Mouse (Mus musculus): ENCODE results near the gene Mlkl. TPM values are rescaled to one million over a fixed set of nuclear protein-coding genes. Genes with fewer than 3 reads are reported as not detected.
"Not testable (repeated sequence)": the region's sequence is repeated elsewhere in the genome, so short reads cannot be mapped to it uniquely, and the experiment has no call there.

Mlkl gene
- polyA plus RNA-seq, 1 experiment from 2014 or later: 0.18 TPM

- Histone ChIP-seq H3K4me2 (no peak overlapping the region), H3K9me3 (no peaks in the 10 kb centered on the region), H3K4me3 (no peak overlapping the region), H3K9ac (no peak overlapping the region), H3K27me3 (no peaks in the 10 kb centered on the region), H3K4me1 (replicated peaks) (no peaks in the 10 kb centered on the region), H3K27ac (replicated peaks) (no peak overlapping the region), H3K36me3 (peaks cover 89% of the 10 kb centered on the region)
- ATAC-seq (ENCODE audit: low read depth): no peak
- WGBS: 89% methylated on average over 3 of the region's 3 CpGs
Observed at GRCm38 (mm10) chr8:111282093-111282492, 55.9 kb downstream of the Mlkl start.

- Histone ChIP-seq H3K9me3 (0 out of 2 replicates have a peak, but pooled peaks cover 2% of the 10 kb centered on the region), H3K36me3 (peaks cover 13% of the 10 kb centered on the region), H3K4me3 (no peak overlapping the region), H3K9ac (no peak overlapping the region), H3K4me2 (no peak overlapping the region), H3K27me3 (no peaks in the 10 kb centered on the region), H3K4me1 (replicated peaks) (no peaks in the 10 kb centered on the region), H3K27ac (replicated peaks) (no peak overlapping the region)
- 65% methylated on average over 2 of the region's 2 CpGs for WGBS
- no peak for ATAC-seq (ENCODE audit: low read depth)
Observed at GRCm38 (mm10) chr8:111268277-111268676, 69.7 kb downstream of the Mlkl start.

GRCm38 (mm10) chr8:111266161-111266560 lies 71.8 kb downstream of the Mlkl start:
- not testable (repeated sequence) for H3K4me3 ChIP-seq; H3K9me3 ChIP-seq; H3K4me2 ChIP-seq; H3K27me3 ChIP-seq; H3K36me3 ChIP-seq; H3K4me1 ChIP-seq (replicated peaks); H3K9ac ChIP-seq; H3K27ac ChIP-seq (replicated peaks); ATAC-seq (ENCODE audit: low read depth)
- 74% methylated on average over 7 of the region's 7 CpGs for WGBS

- Histone ChIP-seq H3K4me3 (no peak overlapping the region), H3K27ac (replicated peaks) (no peak overlapping the region), H3K4me1 (replicated peaks) (no peaks in the 10 kb centered on the region), H3K36me3 (no peaks in the 10 kb centered on the region), H3K9me3 (0 out of 2 replicates have a peak, but pooled peaks cover 2% of the 10 kb centered on the region), H3K9ac (no peak overlapping the region), H3K27me3 (no peaks in the 10 kb centered on the region), H3K4me2 (no peak overlapping the region)
- WGBS: 81% methylated on average over 2 of the region's 2 CpGs
- no peak for ATAC-seq (ENCODE audit: low read depth)
Observed at GRCm38 (mm10) chr8:111264693-111265220, 73.2 kb downstream of the Mlkl start.

- Histone ChIP-seq H3K4me2 (no peak overlapping the region), H3K27ac (replicated peaks) (no peak overlapping the region), H3K27me3 (no peaks in the 10 kb centered on the region), H3K36me3 (no peaks in the 10 kb centered on the region), H3K9me3 (0 out of 2 replicates have a peak, but pooled peaks cover 2% of the 10 kb centered on the region), H3K9ac (no peak overlapping the region), H3K4me1 (replicated peaks) (peaks cover 9% of the 10 kb centered on the region), H3K4me3 (no peak overlapping the region)
- WGBS: 84% methylated on average over 4 of the region's 4 CpGs
- no peak for ATAC-seq (ENCODE audit: low read depth)
Observed at GRCm38 (mm10) chr8:111261981-111262381, 76.0 kb downstream of the Mlkl start.

Other genes starting within 250 kb of the Mlkl start
- gene Clec18a, start 245.8 kb downstream of the Mlkl start, polyA plus RNA-seq (2015; fragmentation: Nextera tagmentation; extraction: Ambion mirVana): 1.9 and 3.1 TPM in 2 replicates
- 9.6 and 11.6 TPM in 2 replicates for gene Pdpr, start 243.5 kb downstream of the Mlkl start, polyA plus RNA-seq (2015; fragmentation: Nextera tagmentation; extraction: Ambion mirVana)
- 69.5 and 83.4 TPM in 2 replicates for gene Glg1, start 79.0 kb downstream of the Mlkl start, polyA plus RNA-seq (2015; fragmentation: Nextera tagmentation; extraction: Ambion mirVana)
- 26.9 and 29.6 TPM in 2 replicates for gene Rfwd3, start 38.0 kb downstream of the Mlkl start, polyA plus RNA-seq (2015; fragmentation: Nextera tagmentation; extraction: Ambion mirVana)
- 0.11 and 0.13 TPM in 2 replicates for gene Fa2h, start 55.6 kb upstream of the Mlkl start, polyA plus RNA-seq (2015; fragmentation: Nextera tagmentation; extraction: Ambion mirVana)
- gene Wdr59, start 183.9 kb upstream of the Mlkl start, polyA plus RNA-seq (2015; fragmentation: Nextera tagmentation; extraction: Ambion mirVana): 7.3 and 8.5 TPM in 2 replicates
- 86.8 and 100.0 TPM in 2 replicates for gene Znrf1, start 197.9 kb upstream of the Mlkl start, polyA plus RNA-seq (2015; fragmentation: Nextera tagmentation; extraction: Ambion mirVana)

Measured in neural tube, embryonic 13.5 days (tissue).